Mouse (Mus musculus) adrenal gland, adult 18-20 months (tissue): ENCODE data around the gene Crtc2. TPM values are rescaled to one million over a fixed set of nuclear protein-coding genes. Genes with fewer than 3 reads are reported as not detected.

Experiments used
- DNase-seq, 2 experiments: peaks; one replicate each; pipeline ENCODE4 v3.0.0; 2021 to 2022; ENCODE audit warnings: low spot score in 2 of 2
- microRNA-seq, 2 experiments: library from miRNA; unstranded; fragments of <30 nt; microRNA quantifications; one replicate each; pipeline ENCODE4 v1.2.0; 2021; ENCODE audit warnings: borderline number of aligned reads in 2 of 2
- total RNA-seq, 2 experiments: library from RNA; stranded (reverse); gene quantifications; 1 replicate in 1 of 2; 2 replicates in 1 of 2; pipeline ENCODE4 v1.2.3; 2021

Crtc2 gene
- total RNA-seq, 2 experiments from 2014 or later, result 48.5 to 51.0 TPM

DNA sequence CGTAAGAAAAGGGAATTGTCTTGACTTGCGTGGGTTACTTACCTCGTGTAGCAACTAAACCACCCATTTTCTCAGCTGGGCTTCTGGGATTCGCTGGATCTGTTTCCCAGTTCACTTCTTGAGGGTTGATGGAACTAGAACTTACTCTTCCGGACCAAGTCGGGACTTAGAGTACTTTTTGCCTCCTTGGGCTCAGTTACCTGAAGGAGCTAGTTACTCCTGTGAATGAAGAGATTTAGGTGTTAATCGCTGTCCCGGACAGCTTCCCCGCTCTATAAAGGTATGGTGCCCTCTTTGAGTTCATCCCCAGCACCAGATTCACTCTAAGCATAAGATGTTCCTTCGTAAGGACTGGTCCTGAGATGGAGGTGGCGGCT is 40.1 kb downstream of the Crtc2 start:
- no peak for DNase-seq

DNA sequence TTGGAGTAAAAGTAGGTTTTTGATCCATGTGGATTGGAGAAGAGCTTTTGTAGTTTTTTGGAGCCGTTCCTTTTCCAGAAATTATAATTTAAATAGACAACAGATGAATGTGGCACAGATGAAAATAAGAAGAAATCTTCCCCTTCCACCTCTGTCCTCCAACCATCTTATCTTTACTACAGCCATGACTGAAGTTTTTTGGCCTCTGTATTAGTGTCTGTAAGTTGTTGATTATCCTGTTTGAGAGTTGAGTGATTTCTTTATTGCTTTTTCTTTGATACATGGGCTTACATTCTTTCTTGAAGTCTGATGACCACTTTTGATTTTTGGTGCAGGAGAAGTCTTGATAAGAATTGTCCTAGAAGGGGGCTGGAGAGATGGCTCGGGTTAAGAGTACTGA is 40.7 kb downstream of the Crtc2 start:
- no peak for DNase-seq

DNA sequence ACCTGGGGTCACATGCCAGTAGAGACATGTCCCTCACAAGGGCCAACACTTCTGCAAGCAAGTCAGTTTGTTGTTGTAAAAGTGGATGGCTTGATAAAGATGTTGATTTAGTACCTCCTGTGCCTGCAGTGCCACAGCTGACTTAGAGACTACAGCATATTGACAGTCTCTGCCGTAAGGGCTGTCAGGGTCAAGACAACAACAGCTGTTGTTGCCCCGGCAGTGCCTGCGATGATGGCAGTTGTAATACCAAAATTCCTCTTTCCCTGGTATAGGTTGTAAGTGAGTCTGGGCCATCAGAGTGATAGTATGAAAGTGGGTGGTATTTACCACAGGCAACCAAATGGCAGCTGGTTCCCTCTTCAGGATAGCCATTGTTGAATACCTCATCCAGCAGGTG is 51.8 kb downstream of the Crtc2 start:
- no peak for DNase-seq

DNA sequence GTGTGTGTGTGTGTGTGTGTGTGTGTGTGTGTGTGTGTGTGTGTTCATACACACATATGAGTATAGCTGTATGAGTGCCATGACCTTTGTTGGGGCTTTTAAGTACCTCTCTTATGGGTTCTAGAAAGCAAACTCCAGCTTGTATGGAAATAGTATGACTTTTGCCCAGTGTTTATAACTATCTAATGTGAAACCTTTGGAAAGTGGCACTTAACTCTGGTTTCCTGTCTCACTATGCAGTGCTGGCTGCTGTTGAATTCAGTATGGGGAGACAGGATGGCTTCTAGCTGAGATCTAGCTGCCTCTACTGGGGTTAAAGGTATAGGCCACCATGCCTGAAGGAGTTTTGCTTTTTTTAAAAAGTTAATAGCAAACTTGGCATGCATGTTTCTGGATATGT is 55.6 kb downstream of the Crtc2 start:
- DNase-seq, result no peak

DNA sequence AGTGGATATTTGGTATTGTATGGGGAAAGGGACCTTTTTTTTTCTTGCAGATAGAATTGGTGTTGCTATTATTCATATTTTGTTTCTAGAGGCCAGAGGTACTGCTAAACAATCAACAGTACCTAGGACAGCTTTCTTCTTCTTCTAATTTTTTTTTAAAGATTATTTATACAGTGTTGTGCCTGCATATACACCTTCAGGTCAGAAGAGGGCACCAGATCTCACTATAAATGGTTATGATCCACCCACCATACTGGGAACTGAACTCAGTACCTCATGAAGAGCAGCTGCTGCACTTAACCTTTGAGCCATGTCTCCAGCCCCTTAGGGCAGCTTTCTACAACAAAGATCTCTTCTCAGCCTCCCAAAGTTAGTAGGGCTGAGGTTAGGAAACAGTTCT is 59.4 kb downstream of the Crtc2 start:
- DNase-seq, result no peak

Small RNA genes within 50 kb of the gene (microRNA-seq; reads per million reads assigned to microRNA genes)
- gene Mir7012, result 0 to 0.61 reads per million in 2 experiments

Other genes starting within 250 kb of the Crtc2 start
- 10 to 100 TPM; 88.2 to 89.0 TPM for gene 4933434E20Rik, start 202.5 kb upstream of the Crtc2 start, total RNA-seq
- 100 to 1,000 TPM; 142 to 156 TPM for gene Ubap2l, start 201.5 kb upstream of the Crtc2 start, total RNA-seq
- gene Tpm3, start 181.5 kb upstream of the Crtc2 start, total RNA-seq, result 100 to 1,000 TPM; 169 to 191 TPM
- gene Nup210l, start 150.0 kb upstream of the Crtc2 start, total RNA-seq, result under 1 TPM; 0.48 to 0.53 TPM
- gene Rps27, start 40.5 kb upstream of the Crtc2 start, total RNA-seq, result 1,000 to 10,000 TPM; 2,116 to 2,128 TPM
- 10 to 100 TPM; 21.1 to 30.8 TPM for gene Rab13, start 40.5 kb upstream of the Crtc2 start, total RNA-seq
- gene Jtb, start 22.6 kb upstream of the Crtc2 start, total RNA-seq, result 10 to 100 TPM; 66.2 to 72.2 TPM
- gene Creb3l4, start 10.7 kb upstream of the Crtc2 start, total RNA-seq, result under 1 TPM; 0.36 to 0.38 TPM
- 100 to 1,000 TPM; 115 to 116 TPM for gene Slc39a1, start 6.0 kb upstream of the Crtc2 start, total RNA-seq
- gene Dennd4b, start 11.0 kb downstream of the Crtc2 start, total RNA-seq, result 1 to 10 TPM; 8.6 to 9.1 TPM
- 10 to 100 TPM; 50.0 to 64.5 TPM for gene Gatad2b, start 39.0 kb downstream of the Crtc2 start, total RNA-seq
- gene Slc27a3, start 135.8 kb downstream of the Crtc2 start, total RNA-seq, result 100 to 1,000 TPM; 102 to 110 TPM
- 10 to 100 TPM; 71.1 to 98.9 TPM for gene Ints3, start 179.5 kb downstream of the Crtc2 start, total RNA-seq
- gene Npr1, start 211.7 kb downstream of the Crtc2 start, total RNA-seq, result 100 to 1,000 TPM; 241 to 269 TPM
- 10 to 100 TPM; 49.3 to 53.1 TPM for gene Ilf2, start 222.0 kb downstream of the Crtc2 start, total RNA-seq
- 10 to 100 TPM; 57.3 to 59.8 TPM for gene Snapin, start 236.9 kb downstream of the Crtc2 start, total RNA-seq